Mouse (Mus musculus): ENCODE data around the gene Prrg3.

DNA sequence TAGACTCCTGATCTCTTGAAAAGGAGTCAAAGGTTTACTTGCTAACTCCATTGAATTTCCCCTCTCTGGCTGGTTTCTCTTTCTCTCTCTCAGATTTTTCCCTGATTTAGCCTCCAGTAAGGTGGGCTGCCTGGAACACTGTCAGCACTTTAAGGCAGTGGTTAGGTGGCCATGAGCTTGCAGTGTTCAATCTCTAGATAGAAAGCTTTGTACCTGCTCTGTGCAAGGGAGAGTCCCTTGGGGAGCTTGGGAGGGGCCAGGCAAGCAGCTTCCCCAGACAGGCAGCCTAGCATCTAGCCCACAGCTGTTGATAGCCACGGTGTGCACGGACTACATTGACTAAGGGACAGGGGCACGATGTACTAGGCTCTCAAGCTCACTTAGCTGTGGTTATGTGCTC, 29.1 kb downstream of the Prrg3 start, which contains the start of gene Cnga2:
- TF ChIP-seq CTCF (IDR thresholded peaks at IDR 0.05; ENCODE audit: low read depth, low read length) (no peak), GATA1 (IDR thresholded peaks at IDR 0.05; ENCODE audit: borderline replicate concordance, low read length) (no peak), POLR2AphosphoS5 (IDR thresholded peaks at IDR 0.05; ENCODE audit: insufficient replicate concordance, low read depth, low read length) (no peak), TAL1 (conservative IDR thresholded peaks at IDR 0.05; ENCODE audit: low read depth, low read length) (no peak)
